Mouse (Mus musculus): Measurements from ENCODE around the gene Ascc1.

The Ascc1 gene

DNA sequence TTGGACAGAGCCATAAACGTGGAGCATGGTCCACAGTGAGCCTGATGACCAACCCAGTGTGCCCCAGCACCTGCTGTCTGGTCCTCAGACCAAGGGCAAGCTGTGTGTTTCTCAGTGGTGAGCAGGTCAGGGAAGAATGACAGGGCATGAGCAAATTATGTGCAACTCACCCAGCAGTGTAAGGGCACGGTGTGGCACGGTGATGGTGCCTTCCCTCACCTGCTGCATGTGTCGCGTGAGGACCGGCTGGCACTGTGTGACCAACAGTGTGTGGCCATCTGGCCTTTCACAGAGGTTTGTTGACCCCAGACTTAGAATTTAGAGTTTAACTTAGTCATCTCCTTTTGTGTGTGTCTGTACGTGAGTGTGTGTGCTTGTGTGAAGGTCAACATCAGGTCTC is 74.6 kb downstream of the Ascc1 start:
- in situ Hi-C loops (cut with MboI; ENCODE audit: low sequenced_read_pairs): no loop called here

DNA sequence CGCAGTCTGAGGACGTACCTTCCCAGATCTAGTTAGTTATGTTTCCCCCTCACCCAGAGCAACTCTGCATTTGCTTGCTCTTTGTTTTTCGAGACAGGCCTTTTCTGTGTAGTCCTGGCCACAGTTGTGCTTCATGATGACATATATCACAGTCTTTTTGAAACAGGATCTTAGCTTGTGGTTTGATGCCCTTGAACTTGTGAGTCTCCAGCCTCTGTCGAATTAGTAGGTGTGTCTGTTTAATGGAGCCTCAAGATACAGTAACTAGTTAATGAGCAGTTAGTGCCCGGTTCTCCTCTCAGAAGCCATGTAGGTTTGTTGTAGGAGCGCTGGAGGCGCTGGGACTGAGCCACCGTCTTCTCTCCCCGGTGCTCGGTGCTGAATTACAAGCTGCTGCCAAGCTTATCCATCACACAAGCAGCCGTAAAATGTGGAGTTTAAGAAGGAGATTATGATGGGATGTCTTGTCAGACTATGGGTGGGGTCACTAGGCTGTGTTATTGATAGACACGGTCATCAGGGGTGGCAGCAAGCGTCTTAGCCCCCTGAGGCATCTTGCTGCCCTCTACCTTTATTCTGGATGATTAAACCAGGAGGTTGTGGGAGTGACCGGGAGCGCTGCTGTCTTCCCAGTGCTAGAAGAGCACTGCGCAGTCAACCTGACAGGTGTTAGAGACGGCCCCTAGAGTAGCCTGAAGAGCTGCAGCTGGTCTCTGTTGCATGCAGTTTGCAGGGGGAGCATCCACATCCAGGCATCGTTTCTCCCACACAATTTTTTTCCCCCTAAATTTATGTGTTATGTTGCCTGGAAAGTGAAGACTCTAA is 75.3 kb downstream of the Ascc1 start:
- in situ Hi-C loops (cut with MboI; ENCODE audit: low sequenced_read_pairs): no loop called here

DNA sequence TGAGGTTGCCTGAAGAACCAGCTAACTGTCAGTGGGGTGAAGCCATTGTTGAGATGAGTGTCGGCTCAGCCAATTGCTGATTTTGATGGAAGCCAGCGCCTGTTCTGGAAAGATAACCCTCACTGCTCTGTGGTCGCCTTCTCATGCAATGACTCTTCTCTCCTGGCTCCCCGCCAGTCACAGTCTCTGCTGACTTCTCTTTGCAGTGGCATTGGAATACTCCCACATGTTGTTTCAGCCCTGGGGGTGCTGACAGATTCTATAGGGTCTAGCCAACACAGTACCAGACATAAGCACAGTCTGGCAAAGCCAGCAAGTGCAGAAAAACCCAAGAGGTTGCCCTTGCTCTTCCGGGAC is 75.9 kb downstream of the Ascc1 start:
- in situ Hi-C loops (cut with MboI; ENCODE audit: low sequenced_read_pairs): no loop called here

DNA sequence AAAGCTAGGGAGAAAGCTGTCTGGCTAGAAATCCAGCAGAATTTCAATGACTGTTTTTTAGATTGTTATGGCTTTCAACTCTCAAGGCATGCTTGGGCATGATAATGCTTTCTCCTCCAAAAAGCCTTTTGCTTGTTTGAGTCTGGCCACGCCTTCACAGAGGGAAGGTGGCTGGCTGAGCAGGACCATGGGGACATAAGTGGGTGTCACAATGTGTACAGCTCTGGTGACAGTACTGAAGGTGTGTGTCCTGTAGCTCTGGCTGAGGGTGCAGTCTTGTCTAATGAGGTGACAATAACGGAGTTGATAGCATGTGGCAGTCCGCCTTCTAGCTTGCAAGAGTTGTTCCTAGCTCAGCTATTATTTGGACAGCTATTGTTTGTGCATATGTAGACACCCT is 77.6 kb downstream of the Ascc1 start:
- in situ Hi-C loops (cut with MboI; ENCODE audit: low sequenced_read_pairs): no loop called here

DNA sequence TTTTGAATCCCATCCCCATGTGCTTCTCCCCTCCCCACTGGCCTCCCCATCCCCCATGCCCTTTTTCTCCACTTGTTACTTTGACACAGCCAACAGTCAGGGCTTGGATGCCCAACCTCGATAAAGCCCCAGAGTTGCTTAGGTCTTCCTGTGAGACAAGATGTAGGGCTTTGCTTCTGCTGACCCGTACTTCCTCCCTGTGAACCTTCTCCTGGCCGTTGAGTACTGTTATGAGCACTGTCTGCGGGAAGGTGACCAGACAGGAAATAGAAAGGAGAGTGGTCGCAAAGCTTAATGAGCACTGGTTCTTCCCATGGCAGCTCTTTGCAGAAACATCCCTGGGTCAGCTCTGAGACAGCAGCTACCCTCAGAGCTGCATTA is 78.0 kb downstream of the Ascc1 start:
- in situ Hi-C loops (cut with MboI; ENCODE audit: low sequenced_read_pairs): no loop called here

DNA sequence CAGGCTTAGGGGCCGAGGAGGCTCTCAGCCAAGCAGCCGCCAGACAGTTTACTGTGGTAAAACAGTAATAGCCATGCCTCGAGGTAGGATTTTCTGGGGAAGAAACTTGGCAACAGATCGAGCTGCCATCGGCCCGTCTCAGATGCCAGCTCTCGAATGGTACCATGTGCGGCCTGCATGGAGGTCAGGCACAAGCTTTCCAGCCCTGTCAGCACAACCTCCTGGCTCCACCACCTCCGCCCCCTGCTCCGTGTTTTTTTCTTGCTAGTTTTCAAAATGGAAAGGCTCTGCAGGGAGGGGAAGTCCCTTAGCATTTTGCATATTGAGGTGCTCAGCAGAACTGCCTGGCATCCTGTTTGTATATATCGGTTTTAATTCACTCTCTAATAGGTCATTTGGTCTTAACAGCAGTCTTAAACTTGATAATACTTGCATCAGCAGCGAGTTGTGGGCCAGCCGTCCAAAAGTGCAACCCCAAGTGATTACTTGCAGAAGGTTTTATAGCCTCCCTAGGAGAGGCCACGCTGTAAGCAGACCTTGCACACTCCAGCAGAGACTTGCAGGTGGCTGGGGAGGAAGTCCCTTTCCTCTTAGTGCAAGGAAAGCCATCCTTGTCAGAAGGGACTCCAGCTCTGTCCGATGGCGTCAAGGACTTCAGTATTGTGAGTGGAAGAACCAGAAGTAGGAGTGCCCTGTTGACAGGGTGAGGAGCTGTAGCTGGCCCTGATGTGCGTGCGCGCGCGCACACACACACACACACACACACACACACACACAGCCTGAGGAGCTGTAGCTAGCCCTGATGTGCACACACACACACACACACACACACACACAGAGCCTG is 78.6 kb downstream of the Ascc1 start:
- in situ Hi-C loops (cut with MboI; ENCODE audit: low sequenced_read_pairs): no loop called here

DNA sequence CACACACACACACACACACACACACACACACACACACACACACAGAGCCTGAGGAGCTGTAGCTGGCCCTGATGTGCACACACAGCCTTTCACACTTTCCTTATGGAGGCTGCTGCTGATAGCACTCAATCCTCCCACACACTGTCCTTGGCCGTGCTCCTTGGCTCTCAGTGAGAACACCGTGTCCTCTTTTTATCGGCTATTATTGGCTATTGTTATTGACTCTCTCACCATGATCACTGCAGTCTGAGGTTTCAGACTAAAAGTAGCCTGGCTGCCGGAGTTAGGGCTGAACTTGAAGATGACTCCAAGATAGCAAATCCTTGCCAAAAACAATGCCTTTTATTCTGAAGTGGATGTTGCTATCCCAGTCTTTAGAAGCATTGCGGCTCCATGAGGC is 79.3 kb downstream of the Ascc1 start:
- in situ Hi-C loops (cut with MboI; ENCODE audit: low sequenced_read_pairs): no loop called here

DNA sequence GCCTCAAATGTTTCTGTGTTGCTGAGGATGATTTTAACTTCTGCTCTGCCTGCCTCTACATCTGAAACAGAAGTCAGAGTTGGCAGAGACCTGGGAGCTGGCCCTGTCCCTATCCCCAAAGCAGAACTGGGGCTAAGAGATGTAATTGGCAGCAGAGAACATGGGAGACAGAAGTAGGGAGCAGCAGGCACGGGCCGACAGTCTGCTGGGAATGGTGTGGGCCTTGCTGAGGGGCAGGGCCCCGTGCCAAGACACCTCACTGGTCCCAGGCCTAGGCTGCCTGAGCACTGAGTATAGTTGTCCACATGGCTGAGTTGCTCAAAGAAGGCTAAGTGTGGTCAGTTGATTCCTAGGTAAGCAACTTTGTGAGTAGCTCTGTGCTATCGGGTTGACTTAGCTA is 81.5 kb downstream of the Ascc1 start:
- in situ Hi-C loops (cut with MboI; ENCODE audit: low sequenced_read_pairs): no loop called here

DNA sequence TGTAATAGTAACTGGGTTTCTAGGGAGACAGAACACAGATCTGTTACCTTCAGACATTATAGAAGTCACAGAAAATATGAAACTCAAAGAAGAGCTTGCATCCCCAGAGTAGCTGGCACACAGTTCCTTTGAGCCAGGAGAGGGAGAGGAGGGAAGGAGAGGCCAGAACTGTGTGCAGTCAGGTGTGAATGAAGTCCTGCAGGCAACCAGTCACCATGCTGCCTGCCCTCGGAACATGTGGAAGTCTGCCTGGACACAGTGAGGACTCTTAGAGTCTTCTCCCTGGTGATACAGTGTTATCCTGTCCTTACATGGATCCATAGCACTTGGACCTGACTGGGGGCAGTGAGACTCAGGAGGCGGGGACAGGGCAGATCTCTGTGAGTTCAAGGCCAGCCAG is 89.7 kb downstream of the Ascc1 start:
- in situ Hi-C loops (cut with MboI; ENCODE audit: low sequenced_read_pairs): no loop called here

DNA sequence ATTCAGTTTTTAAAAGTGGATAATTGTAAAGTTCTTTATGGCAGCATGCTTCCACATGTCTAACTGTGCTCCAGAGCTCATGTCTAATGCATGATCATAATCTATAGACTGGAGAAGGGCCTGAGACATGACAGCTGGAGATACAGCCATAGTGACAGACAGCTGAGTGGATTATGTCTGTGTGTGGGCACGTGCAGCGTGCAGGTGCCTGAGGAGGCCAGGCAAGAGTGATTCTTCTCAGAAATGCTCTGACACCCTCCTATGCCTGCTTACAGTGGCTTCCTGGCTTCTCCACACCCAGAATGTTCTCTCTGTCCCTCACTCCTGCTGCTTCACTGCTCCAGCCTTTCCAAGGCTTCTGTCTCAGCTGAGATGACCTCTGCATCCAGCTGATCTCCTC is 91.1 kb downstream of the Ascc1 start:
- in situ Hi-C loops (cut with MboI; ENCODE audit: low sequenced_read_pairs): no loop called here

DNA sequence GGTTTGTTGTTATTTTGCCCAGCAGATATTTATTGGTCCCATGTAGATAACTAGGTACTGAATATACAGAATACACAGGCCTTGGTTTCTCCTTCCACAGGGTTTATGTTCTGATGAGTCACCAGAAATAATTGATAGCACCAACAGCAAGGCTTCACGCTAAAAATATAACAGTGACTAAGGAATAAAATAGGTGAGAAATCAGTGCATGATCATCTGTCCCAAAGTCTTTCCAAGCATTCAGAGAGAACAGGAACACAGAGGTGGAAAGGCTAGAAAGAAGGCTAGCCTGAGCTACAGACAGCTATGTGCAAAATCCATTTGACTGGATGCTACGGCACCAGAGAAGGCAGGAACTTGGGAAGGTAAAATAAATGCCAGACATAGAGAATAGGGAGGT is 93.0 kb downstream of the Ascc1 start:
- in situ Hi-C loops (cut with MboI; ENCODE audit: low sequenced_read_pairs): no loop called here

DNA sequence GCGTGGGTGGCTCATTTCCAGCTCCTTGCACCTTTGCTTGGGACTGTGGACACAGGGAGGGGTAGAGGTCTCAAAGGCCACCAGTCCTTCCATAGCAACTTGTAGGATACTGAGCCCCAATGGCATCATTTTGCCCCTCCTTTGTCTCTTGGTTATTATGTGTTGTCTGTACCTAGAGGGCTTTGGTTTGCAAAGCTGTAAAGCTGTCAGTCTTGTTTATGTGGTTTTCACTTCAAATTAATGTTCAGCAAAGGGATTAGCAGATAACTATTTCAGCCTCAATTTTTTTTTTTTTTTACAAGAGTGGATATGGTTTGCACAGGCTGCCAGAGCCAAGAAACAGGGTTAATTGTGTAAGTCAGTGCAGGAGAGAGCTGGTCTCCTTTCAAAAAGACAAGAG is 93.7 kb downstream of the Ascc1 start:
- in situ Hi-C loops (cut with MboI; ENCODE audit: low sequenced_read_pairs): no loop called here

DNA sequence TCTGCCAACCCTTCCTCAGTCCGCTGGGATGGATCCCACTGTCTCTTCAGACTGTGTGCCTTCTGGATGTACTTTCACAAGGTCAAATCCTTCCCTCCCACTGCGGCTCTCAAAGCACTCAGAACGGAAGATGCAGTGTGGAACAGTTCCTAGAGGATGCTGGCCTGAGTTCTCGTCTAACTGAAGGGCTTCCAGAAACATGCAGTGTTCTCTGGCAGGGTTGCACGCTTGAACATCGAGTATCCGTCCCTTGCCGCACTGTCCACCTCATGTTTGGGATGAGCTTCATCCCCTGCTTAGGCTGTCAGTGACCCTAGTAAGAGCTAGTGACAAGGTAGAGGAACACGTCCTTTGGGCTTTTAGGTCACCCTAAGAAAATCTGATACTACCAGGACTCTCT is 94.5 kb downstream of the Ascc1 start:
- in situ Hi-C loops (cut with MboI; ENCODE audit: low sequenced_read_pairs): no loop called here

DNA sequence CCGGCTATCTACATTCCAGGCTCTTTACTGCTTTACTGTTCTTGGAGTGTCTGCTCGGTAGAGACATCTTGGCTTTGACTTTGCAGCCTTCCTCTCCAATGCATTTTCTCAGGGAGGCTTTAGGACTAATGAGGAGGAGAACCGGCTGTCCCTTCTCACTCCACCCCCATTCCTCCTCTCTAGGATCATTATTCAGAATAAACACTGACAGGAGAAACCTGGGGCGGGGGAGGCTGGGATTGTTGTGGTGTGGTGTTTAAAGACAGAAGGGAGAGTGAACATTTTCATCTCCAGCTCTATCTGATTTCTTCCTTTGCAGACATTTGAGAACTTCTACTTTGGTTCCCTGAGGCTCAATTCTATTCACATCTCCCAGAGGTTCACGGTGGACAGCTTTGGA is 95.2 kb downstream of the Ascc1 start:
- in situ Hi-C loops (cut with MboI; ENCODE audit: low sequenced_read_pairs): no loop called here

DNA sequence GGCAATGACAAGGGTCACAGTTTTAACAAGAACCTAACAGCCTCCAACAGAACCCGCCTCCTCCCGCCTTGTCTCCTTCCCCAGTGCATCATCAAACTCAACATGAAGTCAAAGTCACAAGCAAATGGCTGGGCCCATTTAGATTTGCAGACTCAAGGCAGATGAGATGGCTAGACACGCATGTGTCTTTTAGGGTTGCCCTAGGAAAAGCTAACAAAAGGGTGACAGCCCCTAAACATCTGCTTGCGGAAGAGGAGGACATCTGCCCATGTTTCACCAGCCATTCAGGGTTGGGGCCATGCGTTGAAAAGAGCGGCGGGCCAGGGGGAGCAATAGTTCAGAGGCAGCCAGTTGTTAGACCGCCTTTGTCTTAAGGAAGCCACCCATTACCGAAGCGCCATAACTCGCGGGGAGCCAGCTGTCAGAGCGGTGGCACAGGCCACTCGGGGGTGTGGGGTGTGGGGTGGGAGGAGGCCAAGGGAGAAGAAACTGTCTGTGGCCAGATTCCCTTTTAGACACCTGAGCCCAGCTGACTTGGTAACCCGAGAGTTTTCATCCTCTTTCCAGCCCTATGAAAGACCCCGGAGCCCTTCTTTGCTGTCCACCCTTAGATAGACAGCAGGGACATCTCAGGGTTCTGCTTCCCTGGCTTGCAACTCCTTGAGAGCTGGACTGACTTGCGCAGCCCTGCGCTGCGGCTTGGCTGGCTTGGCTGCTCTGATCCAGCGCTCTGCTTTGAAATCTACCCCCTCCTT is 103.0 kb downstream of the Ascc1 start:
- in situ Hi-C loops (cut with MboI; ENCODE audit: low sequenced_read_pairs): no loop called here

DNA sequence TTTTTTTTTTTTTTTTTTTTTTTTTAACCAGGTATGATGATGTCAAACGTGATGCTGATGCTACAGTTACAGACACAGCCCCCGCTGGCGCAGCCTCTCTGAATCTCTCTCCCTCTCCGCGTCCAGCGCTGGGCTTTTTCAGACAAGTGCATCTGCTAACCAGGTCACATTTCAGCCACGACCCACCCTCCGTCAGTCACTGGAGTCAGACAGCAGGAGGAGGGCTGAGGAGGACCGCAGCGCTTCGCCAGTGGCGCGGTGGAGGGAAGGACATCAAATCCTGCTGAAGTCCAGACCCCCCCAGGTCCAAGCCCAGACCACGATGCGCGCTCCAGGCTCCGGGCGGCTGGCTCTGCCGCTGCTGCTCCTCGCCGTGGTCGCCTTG is 103.5 kb downstream of the Ascc1 start, which contains the start of gene Spock2:
TSS of gene Spock2 (plus strand) at position 74 of the 385 bp plus-strand sequence.
- in situ Hi-C loops (cut with MboI; ENCODE audit: low sequenced_read_pairs): no loop called here

DNA sequence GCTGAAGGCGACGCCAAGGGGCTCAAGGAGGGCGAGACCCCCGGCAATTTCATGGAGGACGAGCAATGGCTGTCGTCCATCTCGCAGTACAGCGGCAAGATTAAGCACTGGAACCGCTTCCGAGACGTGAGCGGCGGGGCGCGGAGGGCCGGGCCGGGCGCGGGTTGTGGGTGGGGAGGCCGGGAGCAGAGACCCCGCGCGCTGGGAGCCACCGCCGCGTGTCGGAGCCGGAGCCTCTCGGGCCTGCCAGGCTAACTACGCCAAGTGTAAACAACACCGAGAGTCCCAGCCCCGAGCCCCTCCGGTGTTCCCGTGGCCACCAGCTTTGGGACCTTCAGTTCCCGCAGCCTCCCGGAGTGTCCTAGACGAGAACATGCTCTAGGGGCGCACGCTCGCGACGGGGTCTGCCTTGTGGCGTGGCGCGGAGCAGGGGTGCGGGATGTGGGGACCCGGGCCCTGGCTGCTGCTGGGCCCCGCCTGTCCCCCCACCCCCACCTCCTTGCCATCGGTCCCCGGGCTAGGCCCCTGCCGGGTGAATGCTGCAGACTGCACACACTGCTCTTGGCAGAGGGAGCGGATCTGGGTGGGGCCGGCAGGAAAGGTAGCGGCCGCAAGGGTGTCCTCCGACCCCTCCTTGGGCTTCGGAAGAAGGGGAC is 104.1 kb downstream of the Ascc1 start:
- in situ Hi-C loops (cut with MboI; ENCODE audit: low sequenced_read_pairs): no loop called here

DNA sequence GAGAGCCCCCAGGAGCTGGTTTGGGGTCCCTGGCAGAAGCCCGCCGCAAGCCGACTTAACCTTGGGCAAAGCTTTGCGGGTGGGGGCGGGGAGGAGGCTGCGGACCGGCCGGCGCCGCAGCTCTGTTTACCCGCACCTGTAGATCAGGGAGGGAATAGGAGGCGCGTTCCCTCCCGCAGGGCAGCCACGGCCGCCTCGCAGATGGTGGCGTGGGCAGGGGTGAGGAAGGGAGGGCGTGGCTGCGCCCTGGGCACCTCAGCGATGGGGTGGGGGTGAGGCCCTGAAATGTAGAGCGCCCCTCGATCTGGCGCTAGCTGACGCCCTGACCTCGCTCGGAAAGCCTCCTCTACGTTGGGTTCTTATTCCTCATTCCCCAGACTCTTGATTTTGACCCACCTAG is 104.8 kb downstream of the Ascc1 start:
- in situ Hi-C loops (cut with MboI; ENCODE audit: low sequenced_read_pairs): no loop called here

DNA sequence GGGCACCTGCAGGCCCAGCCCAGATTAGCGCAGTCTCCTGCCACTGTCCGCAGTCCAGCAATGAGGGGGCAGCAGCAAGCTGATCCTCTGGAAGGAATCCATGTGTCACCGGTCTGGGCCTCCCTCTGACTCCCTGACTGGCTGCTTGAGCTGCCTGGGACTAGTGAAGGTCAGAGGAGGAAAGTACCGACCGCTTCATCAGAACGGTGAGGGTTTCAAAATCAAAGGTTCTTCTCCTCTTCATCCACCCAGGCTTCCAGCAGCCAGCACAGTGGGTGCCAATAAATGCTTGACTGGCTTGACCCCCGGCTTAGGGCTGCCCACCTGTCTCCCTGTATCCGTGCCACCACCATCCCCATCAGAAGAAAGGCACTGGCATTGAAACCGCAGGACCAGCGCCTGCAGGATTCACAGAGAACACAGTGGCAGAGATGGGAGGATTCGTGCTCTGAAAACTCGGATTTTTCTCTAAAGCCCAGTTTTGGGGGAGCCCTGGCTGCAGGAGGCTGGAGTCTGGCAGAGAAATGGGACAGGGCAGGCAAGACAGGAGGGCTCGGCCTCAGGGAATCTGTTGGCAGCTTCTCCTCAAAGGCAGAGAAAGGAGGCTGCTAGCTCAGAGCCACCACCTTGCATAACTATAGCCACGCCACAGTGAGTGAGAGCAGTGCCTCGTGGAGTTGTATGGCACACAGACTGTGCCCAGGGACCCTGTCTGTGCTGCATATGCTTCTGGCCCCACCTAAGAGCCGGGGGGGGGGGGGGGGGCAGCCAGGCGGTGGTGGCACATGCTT is 105.9 kb downstream of the Ascc1 start:
- in situ Hi-C loops (cut with MboI; ENCODE audit: low sequenced_read_pairs): no loop called here

DNA sequence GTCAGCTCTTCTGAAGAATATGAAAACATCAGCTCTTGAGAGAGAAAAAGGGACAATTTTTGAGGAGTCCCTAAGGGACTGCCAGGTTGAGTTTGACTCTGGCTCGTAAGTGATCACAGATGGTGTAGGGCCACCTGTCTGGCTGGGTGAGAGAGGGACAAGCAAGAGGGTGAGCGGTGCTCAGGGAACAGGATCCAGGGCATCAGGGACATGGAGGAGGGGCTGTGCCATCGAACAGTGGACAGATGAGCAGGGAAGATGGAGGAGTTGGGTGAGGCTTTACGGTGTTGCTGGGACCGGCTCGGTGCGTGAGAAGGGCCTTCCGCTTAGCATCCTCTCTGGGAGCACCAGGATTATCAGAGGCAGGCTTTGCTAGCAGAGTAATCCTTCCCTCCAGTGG is 106.7 kb downstream of the Ascc1 start:
- in situ Hi-C loops (cut with MboI; ENCODE audit: low sequenced_read_pairs): no loop called here

Data from CH12F3 (cell line).